Mouse (Mus musculus) telencephalon, adult 2 months (tissue): ENCODE measurements around the gene Scrn3.

Source experiments
- DNase-seq: peaks from one replicate; pipeline ENCODE4 v3.0.0-alpha.2; 2011; ENCODE audit warnings: low read depth, low spot score

Scrn3 gene

GRCm38 (mm10) chr2:73313117-73313501, 708 bp downstream of the Scrn3 start:
- DNase-seq = no peak

- DNase-seq = no peak
These were observed 1.9 kb downstream of the Scrn3 start for GRCm38 (mm10) chr2:73314311-73314710.

- DNase-seq = no peak
These were observed 5.0 kb downstream of the Scrn3 start for GRCm38 (mm10) chr2:73317426-73317825.

GRCm38 (mm10) chr2:73319218-73319617, 6.8 kb downstream of the Scrn3 start:
- no peak for DNase-seq

- DNase-seq = no peak
These were observed 10.6 kb downstream of the Scrn3 start for GRCm38 (mm10) chr2:73322991-73323390.

GRCm38 (mm10) chr2:73325871-73326270, 13.5 kb downstream of the Scrn3 start:
- DNase-seq = no peak

GRCm38 (mm10) chr2:73335949-73336348, 23.5 kb downstream of the Scrn3 start:
- DNase-seq = no peak

- DNase-seq = no peak
These were observed 26.0 kb downstream of the Scrn3 start for GRCm38 (mm10) chr2:73338415-73338814.

- DNase-seq = no peak
These were observed 31.3 kb downstream of the Scrn3 start for GRCm38 (mm10) chr2:73343701-73344100.

GRCm38 (mm10) chr2:73345204-73345603, 32.8 kb downstream of the Scrn3 start:
- DNase-seq = peak; percentile 73

GRCm38 (mm10) chr2:73346345-73347086, 34.1 kb downstream of the Scrn3 start:
- DNase-seq = peak; percentile 65

GRCm38 (mm10) chr2:73347136-73347535, 34.7 kb downstream of the Scrn3 start:
- DNase-seq = no peak

- DNase-seq = no peak
These were observed 35.4 kb downstream of the Scrn3 start for GRCm38 (mm10) chr2:73347766-73348165.

- DNase-seq = no peak
These were observed 35.8 kb downstream of the Scrn3 start for GRCm38 (mm10) chr2:73348221-73348620.

- no peak for DNase-seq
These were observed 39.1 kb downstream of the Scrn3 start for GRCm38 (mm10) chr2:73351496-73351895.

GRCm38 (mm10) chr2:73351927-73352374, 39.5 kb downstream of the Scrn3 start:
- peak; percentile 56 for DNase-seq

GRCm38 (mm10) chr2:73357004-73357403, 44.6 kb downstream of the Scrn3 start:
- no peak for DNase-seq

- no peak for DNase-seq
These were observed 47.5 kb downstream of the Scrn3 start for GRCm38 (mm10) chr2:73359941-73360340.

GRCm38 (mm10) chr2:73360536-73360935, 48.1 kb downstream of the Scrn3 start:
- DNase-seq = no peak

- DNase-seq = no peak
These were observed 51.0 kb downstream of the Scrn3 start for GRCm38 (mm10) chr2:73363448-73363847.

- DNase-seq = no peak
These were observed 59.3 kb downstream of the Scrn3 start for GRCm38 (mm10) chr2:73371530-73372335.

GRCm38 (mm10) chr2:73378326-73378725, 65.9 kb downstream of the Scrn3 start:
- DNase-seq = no peak

GRCm38 (mm10) chr2:73379656-73380055, 67.3 kb downstream of the Scrn3 start:
- DNase-seq = no peak
